Mouse (Mus musculus): ENCODE data around the gene Setd3. TPM values are rescaled to one million over a fixed set of nuclear protein-coding genes. Genes with fewer than 3 reads are reported as not detected.

Setd3 gene
- polyA plus RNA-seq, 1 experiment = 9.6 TPM

DNA sequence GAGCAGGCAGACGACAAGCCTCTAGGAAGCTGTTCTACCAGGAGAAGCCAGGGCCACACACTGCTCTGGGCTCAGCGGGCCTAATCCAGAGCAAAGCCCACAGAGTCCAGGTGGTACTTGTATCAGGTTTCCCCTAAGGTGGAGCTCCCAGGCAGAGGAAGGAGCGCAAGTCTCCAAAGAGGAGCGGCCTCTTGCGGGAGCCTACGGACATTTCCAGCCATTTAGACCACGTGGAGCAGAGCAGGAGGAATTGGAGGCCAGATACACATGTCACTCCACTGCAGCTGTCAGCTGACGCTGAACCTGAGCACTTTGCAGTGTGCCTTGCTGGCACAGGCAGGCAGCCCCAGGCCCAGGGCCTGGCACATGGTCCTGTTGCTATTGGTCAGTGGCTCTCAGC, 36.0 kb upstream of the Setd3 start:
- TF ChIP-seq POLR2A (IDR thresholded peaks at IDR 0.05; ENCODE audit: low read depth, low read length) (no peak), CTCF (IDR thresholded peaks at IDR 0.05; ENCODE audit: extremely low read depth, insufficient read depth, insufficient read length, insufficient replicate concordance) (no peak)

DNA sequence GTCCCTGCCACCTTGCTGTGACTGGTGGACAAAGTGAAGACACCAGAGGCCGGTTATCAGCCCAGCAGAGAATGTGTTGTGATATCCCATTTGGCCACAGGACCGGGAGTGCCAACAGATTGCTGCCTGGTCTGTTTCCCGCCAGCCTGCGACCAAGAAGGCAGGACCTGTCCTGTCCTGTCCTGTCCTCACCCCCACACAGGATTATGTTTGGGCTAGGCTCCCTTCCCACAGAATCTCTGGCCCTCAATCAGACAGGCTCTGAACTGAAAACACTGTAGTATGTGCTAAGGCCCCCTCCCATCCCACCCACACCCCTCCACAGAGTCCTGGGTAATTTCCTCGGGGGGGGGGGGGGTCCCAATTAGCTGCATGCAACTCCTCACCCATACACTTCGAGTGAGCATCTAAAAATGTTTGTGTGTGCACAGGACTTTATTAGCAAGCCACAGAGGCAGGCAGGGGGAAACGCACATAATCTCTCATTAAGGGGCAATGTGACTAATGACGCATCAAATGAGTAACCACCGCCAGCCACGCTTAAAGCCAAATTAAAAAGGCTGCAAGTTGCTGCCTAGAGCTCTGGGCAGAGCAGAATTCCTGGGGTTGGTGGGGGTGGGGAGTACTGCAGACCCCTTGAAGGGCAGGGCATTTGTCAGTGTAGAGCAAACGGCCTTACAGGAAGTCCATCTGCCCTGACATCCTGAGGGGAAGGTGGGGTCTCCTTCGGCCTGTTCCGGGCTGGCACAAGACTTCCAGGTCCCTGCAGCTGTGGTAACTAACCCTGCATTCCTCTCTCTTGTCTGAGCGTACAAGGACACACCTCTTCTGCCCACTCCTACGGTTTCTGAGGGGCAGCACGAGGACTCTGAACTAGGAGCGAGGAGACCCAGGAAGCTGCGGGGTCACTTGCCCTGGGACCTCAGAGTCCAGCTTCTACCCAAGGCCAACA, 34.3 kb upstream of the Setd3 start:
- WGBS = 70% methylated on average over 18 of the region's 18 CpGs
- no peak for DNase-seq (ENCODE audit: low read depth in 1 of 2, low spot score in 2 of 2)
- no peak for TF ChIP-seq POLR2A (IDR thresholded peaks at IDR 0.05; ENCODE audit: low read depth, low read length)
- no peak for TF ChIP-seq CTCF (IDR thresholded peaks at IDR 0.05; ENCODE audit: extremely low read depth, insufficient read depth, insufficient read length, insufficient replicate concordance)
- Histone ChIP-seq H3K36me3 (ENCODE audit: control insufficient read depth, insufficient read depth, low read length) (no peaks in the 10 kb centered on the region), H3K27me3 (ENCODE audit: control insufficient read depth, insufficient read depth, low read length) (no peaks in the 10 kb centered on the region), H3K4me1 (ENCODE audit: control insufficient read depth, insufficient read depth, insufficient read length) (no peaks in the 10 kb centered on the region), H3K27ac (ENCODE audit: insufficient read depth, low read length) (no peak overlapping the region), H3K4me3 (ENCODE audit: extremely low read depth, insufficient read depth, insufficient read length) (no peak overlapping the region)

More for the DNA sequence above, 36.0 kb upstream of the Setd3 start:
- Histone ChIP-seq H3K36me3 (ENCODE audit: control insufficient read depth, insufficient read depth, low read length) (no peaks in the 10 kb centered on the region), H3K27me3 (ENCODE audit: control insufficient read depth, insufficient read depth, low read length) (no peaks in the 10 kb centered on the region), H3K4me1 (ENCODE audit: control insufficient read depth, insufficient read depth, insufficient read length) (no peaks in the 10 kb centered on the region), H3K4me3 (ENCODE audit: extremely low read depth, insufficient read depth, insufficient read length) (no peak overlapping the region), H3K27ac (ENCODE audit: insufficient read depth, low read length) (no peak overlapping the region)
- WGBS = 93% methylated on average over 8 of the region's 8 CpGs
- DNase-seq (ENCODE audit: low read depth in 1 of 2, low spot score in 2 of 2) = no peak

DNA sequence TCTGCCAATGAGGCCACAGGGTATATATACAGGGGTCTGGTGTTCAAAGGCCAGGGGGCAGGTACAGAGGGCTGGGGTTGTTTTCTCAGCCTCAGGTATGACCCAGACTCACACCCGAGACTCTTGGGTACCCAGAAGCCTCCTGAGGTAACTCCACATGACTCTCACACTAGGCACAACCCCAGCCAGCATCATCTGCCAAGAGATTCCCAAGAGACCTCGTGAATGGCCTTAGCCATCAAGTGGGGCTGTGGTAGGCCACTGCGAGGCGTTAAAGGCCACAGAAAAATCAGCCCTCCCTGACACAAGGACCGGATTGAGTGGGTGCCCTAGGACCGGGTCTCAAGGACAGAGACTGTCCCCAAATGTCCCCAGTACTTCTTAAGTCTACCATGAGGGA, 33.4 kb upstream of the Setd3 start:
- Histone ChIP-seq H3K27ac (ENCODE audit: insufficient read depth, low read length) (no peak overlapping the region), H3K36me3 (ENCODE audit: control insufficient read depth, insufficient read depth, low read length) (no peaks in the 10 kb centered on the region), H3K27me3 (ENCODE audit: control insufficient read depth, insufficient read depth, low read length) (no peaks in the 10 kb centered on the region), H3K4me3 (ENCODE audit: extremely low read depth, insufficient read depth, insufficient read length) (no peak overlapping the region), H3K4me1 (ENCODE audit: control insufficient read depth, insufficient read depth, insufficient read length) (no peaks in the 10 kb centered on the region)
- 81% methylated on average over 6 of the region's 6 CpGs for WGBS
- TF ChIP-seq CTCF (IDR thresholded peaks at IDR 0.05; ENCODE audit: extremely low read depth, insufficient read depth, insufficient read length, insufficient replicate concordance) (no peak), POLR2A (IDR thresholded peaks at IDR 0.05; ENCODE audit: low read depth, low read length) (no peak)
- DNase-seq (ENCODE audit: low read depth in 1 of 2, low spot score in 2 of 2) = no peak

DNA sequence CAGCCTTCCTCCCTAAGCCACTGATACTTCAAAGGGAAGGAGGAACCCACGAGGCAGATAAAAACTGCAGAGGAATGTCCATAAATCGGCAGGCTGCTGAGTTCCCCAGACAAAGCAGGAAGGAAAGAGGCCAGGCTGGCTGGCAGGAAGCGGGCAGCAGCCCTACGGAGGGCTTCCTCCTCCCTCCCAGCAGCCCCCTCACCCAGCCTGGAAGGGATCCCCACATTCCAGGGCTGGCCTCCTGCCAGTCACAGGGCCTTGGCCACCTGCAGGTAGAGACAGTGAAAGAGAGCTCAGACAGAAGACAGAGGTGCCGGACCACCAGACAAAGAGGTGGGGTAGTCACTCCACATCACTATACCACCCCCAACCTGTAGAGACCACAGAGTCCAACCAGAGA, 33.0 kb upstream of the Setd3 start:
- Histone ChIP-seq H3K4me3 (ENCODE audit: extremely low read depth, insufficient read depth, insufficient read length) (no peak overlapping the region), H3K4me1 (ENCODE audit: control insufficient read depth, insufficient read depth, insufficient read length) (no peaks in the 10 kb centered on the region), H3K27me3 (ENCODE audit: control insufficient read depth, insufficient read depth, low read length) (no peaks in the 10 kb centered on the region), H3K36me3 (ENCODE audit: control insufficient read depth, insufficient read depth, low read length) (no peaks in the 10 kb centered on the region), H3K27ac (ENCODE audit: insufficient read depth, low read length) (no peak overlapping the region)
- TF ChIP-seq POLR2A (IDR thresholded peaks at IDR 0.05; ENCODE audit: low read depth, low read length) = no peak
- TF ChIP-seq CTCF (IDR thresholded peaks at IDR 0.05; ENCODE audit: extremely low read depth, insufficient read depth, insufficient read length, insufficient replicate concordance) = no peak
- WGBS = 22% methylated on average over 5 of the region's 5 CpGs
- no peak for DNase-seq (ENCODE audit: low read depth in 1 of 2, low spot score in 2 of 2)

GRCm38 (mm10) chr12:108210623-108211022, 31.5 kb upstream of the Setd3 start:
- WGBS = 96% methylated on average over 15 of the region's 15 CpGs
- TF ChIP-seq CTCF (IDR thresholded peaks at IDR 0.05; ENCODE audit: extremely low read depth, insufficient read depth, insufficient read length, insufficient replicate concordance) = no peak
- no peak for TF ChIP-seq POLR2A (IDR thresholded peaks at IDR 0.05; ENCODE audit: low read depth, low read length)

GRCm38 (mm10) chr12:108208726-108209438, 29.8 kb upstream of the Setd3 start:
- H3K4me3 ChIP-seq (ENCODE audit: extremely low read depth, insufficient read depth, insufficient read length) = no peak overlapping the region
- H3K36me3 ChIP-seq (ENCODE audit: control insufficient read depth, insufficient read depth, low read length) = no peaks in the 10 kb centered on the region
- H3K27me3 ChIP-seq (ENCODE audit: control insufficient read depth, insufficient read depth, low read length) = no peaks in the 10 kb centered on the region
- DNase-seq (ENCODE audit: low read depth in 1 of 2, low spot score in 2 of 2) = peak; percentile 3 to 40
- WGBS = 36% methylated on average over 13 of the region's 13 CpGs
- no peaks in the 10 kb centered on the region for H3K4me1 ChIP-seq (ENCODE audit: control insufficient read depth, insufficient read depth, insufficient read length)
- H3K27ac ChIP-seq (ENCODE audit: insufficient read depth, low read length) = no peak overlapping the region
- TF ChIP-seq POLR2A (IDR thresholded peaks at IDR 0.05; ENCODE audit: low read depth, low read length) = no peak
- peak; percentile 83 for TF ChIP-seq CTCF (IDR thresholded peaks at IDR 0.05; ENCODE audit: extremely low read depth, insufficient read depth, insufficient read length, insufficient replicate concordance)

More at GRCm38 (mm10) chr12:108210623-108211022, 31.5 kb upstream of the Setd3 start:
- no peaks in the 10 kb centered on the region for H3K4me1 ChIP-seq (ENCODE audit: control insufficient read depth, insufficient read depth, insufficient read length)
- H3K4me3 ChIP-seq (ENCODE audit: extremely low read depth, insufficient read depth, insufficient read length) = no peak overlapping the region
- H3K36me3 ChIP-seq (ENCODE audit: control insufficient read depth, insufficient read depth, low read length) = no peaks in the 10 kb centered on the region
- H3K27ac ChIP-seq (ENCODE audit: insufficient read depth, low read length) = no peak overlapping the region
- no peak for DNase-seq (ENCODE audit: low read depth in 1 of 2, low spot score in 2 of 2)
- no peaks in the 10 kb centered on the region for H3K27me3 ChIP-seq (ENCODE audit: control insufficient read depth, insufficient read depth, low read length)
